Mouse (Mus musculus) MEL (cell line): Measurements from ENCODE around the gene Cdc34. TPM values are rescaled to one million over a fixed set of nuclear protein-coding genes. Genes with fewer than 3 reads are reported as not detected.

ENCODE experiments used
- DNase-seq: peaks from one replicate; pipeline ENCODE4 v3.0.0; 2011; ENCODE audit warnings: low read depth, low spot score
- H3K27ac ChIP-seq: 2 replicates; pipeline ENCODE4 v1.5.1; 2012; ENCODE audit warnings: low read depth, mild to moderate bottlenecking, control low read depth, low read length, moderate library complexity; ENCODE audit not compliant: control insufficient read depth
- H3K27me3 ChIP-seq, 2 experiments: fragments of 150-350 bp in 1 of 2; sonication (generic) in 1 of 2; 2 replicates each; pipeline ENCODE4 v1.6.1; 2012; ENCODE audit warnings: low read length in 2 of 2, mild to moderate bottlenecking in 2 of 2, improper control_type of control experiment in 1 of 2, moderate library complexity in 1 of 2; ENCODE audit not compliant: insufficient read depth in 2 of 2, control insufficient read depth in 1 of 2
- H3K36me3 ChIP-seq, 2 experiments: 2 replicates each; pipeline ENCODE4 v1.6.1; 2012 to 2014; ENCODE audit warnings: low read length in 2 of 2, improper control_type of control experiment in 1 of 2, inconsistent platforms in 1 of 2, mild to moderate bottlenecking in 1 of 2; ENCODE audit not compliant: insufficient read depth in 2 of 2, control insufficient read depth in 1 of 2
- H3K4me1 ChIP-seq, 2 experiments: fragments of 150-350 bp in 1 of 2; sonication (generic) in 1 of 2; 2 replicates each; pipeline ENCODE4 v1.6.1; 2012; ENCODE audit warnings: low read length in 2 of 2, improper control_type of control experiment in 1 of 2, mild to moderate bottlenecking in 1 of 2; ENCODE audit not compliant: insufficient read depth in 2 of 2, control insufficient read depth in 1 of 2
- H3K4me3 ChIP-seq, 2 experiments: fragments of 150-350 bp in 1 of 2; sonication (generic) in 1 of 2; 2 replicates each; pipeline ENCODE4 v1.5.1; 2012; ENCODE audit warnings: low read depth in 2 of 2, low read length in 2 of 2, mild to moderate bottlenecking in 2 of 2, moderate library complexity in 2 of 2, control low read depth in 1 of 2, improper control_type of control experiment in 1 of 2; ENCODE audit not compliant: control insufficient read depth in 1 of 2, insufficient read depth in 1 of 2
- H3K79me2 ChIP-seq: 2 replicates; pipeline ENCODE4 v1.6.1; 2012; ENCODE audit warnings: mild to moderate bottlenecking, low read length, moderate library complexity; ENCODE audit not compliant: control insufficient read depth, poor library complexity, insufficient read depth
- H3K9ac ChIP-seq: 2 replicates; pipeline ENCODE4 v1.6.1; 2012; ENCODE audit warnings: low read depth, mild to moderate bottlenecking, control low read depth, low read length, moderate library complexity; ENCODE audit not compliant: control insufficient read depth, poor library complexity, severe bottlenecking
- H3K9me3 ChIP-seq: fragments of 150-350 bp; sonication (generic); replicated peaks from 2 replicates; pipeline ENCODE4 v1.6.1; 2012; ENCODE audit warnings: mild to moderate bottlenecking, low read length, improper control_type of control experiment, moderate library complexity; ENCODE audit not compliant: insufficient read depth
- CHD2 ChIP-seq: IDR thresholded peaks from 2 replicates; pipeline ENCODE4 v1.6.1; 2011; ENCODE audit warnings: low read length, improper control_type of control experiment
- CTCF ChIP-seq, 3 experiments: IDR thresholded peaks in 2 of 3; conservative IDR thresholded peaks in 1 of 3; 2 replicates each; pipeline ENCODE4 v1.5.1; 2011 to 2012; ENCODE audit warnings: low read length in 3 of 3, low read depth in 2 of 3, mild to moderate bottlenecking in 2 of 3, improper control_type of control experiment in 1 of 3, inconsistent platforms in 1 of 3, mixed read lengths in 1 of 3, moderate library complexity in 1 of 3; ENCODE audit not compliant: control insufficient read depth in 1 of 3, insufficient read depth in 1 of 3, poor library complexity in 1 of 3, severe bottlenecking in 1 of 3
- E2F4 ChIP-seq: IDR thresholded peaks from 2 replicates; pipeline ENCODE4 v1.6.1; 2011; ENCODE audit warnings: low read depth, low read length, improper control_type of control experiment, borderline replicate concordance
- ELF1 ChIP-seq: IDR thresholded peaks from 2 replicates; pipeline ENCODE4 v1.6.1; 2014; ENCODE audit warnings: low read depth, mild to moderate bottlenecking, inconsistent platforms, low read length, improper control_type of control experiment, moderate library complexity
- EP300 ChIP-seq, 2 experiments: IDR thresholded peaks; 2 replicates each; pipeline ENCODE4 v1.6.1; 2011; ENCODE audit warnings: improper control_type of control experiment in 2 of 2, low read length in 2 of 2, low read depth in 1 of 2, mild to moderate bottlenecking in 1 of 2
- MEF2A ChIP-seq: IDR thresholded peaks from 2 replicates; pipeline ENCODE4 v1.6.1; 2014; ENCODE audit warnings: low read depth, mild to moderate bottlenecking, inconsistent platforms, low read length, improper control_type of control experiment; ENCODE audit not compliant: poor library complexity, insufficient replicate concordance, severe bottlenecking; ENCODE audit errors: extremely low read depth
- MYC ChIP-seq: IDR thresholded peaks from 2 replicates; pipeline ENCODE4 v1.6.1; 2011; ENCODE audit warnings: low read depth, mild to moderate bottlenecking, low read length, improper control_type of control experiment, moderate library complexity
- NELFE ChIP-seq: IDR thresholded peaks from 2 replicates; pipeline ENCODE4 v1.6.1; 2011; ENCODE audit warnings: low read depth, low read length, improper control_type of control experiment
- NRF1 ChIP-seq: IDR thresholded peaks from 2 replicates; pipeline ENCODE4 v1.6.1; 2014; ENCODE audit warnings: low read depth, mild to moderate bottlenecking, inconsistent platforms, low read length, improper control_type of control experiment, moderate library complexity; ENCODE audit not compliant: poor library complexity, insufficient read depth, severe bottlenecking
- POLR2AphosphoS2 ChIP-seq: IDR thresholded peaks from 2 replicates; pipeline ENCODE4 v1.6.1; 2011; ENCODE audit warnings: low read length, improper control_type of control experiment
- POLR2AphosphoS5 ChIP-seq: IDR thresholded peaks from 2 replicates; pipeline ENCODE4 v1.6.1; 2012; ENCODE audit warnings: low read depth, borderline replicate concordance, mild to moderate bottlenecking, inconsistent platforms, low read length, moderate library complexity, mixed read lengths
- RAD21 ChIP-seq: IDR thresholded peaks from 2 replicates; pipeline ENCODE4 v1.6.1; 2011; ENCODE audit warnings: mild to moderate bottlenecking, low read depth, low read length, improper control_type of control experiment
- SIN3A ChIP-seq: IDR thresholded peaks from 2 replicates; pipeline ENCODE4 v1.6.1; 2012; ENCODE audit warnings: low read length, improper control_type of control experiment, inconsistent platforms
- TAL1 ChIP-seq: IDR thresholded peaks from 2 replicates; pipeline ENCODE4 v1.6.1; 2012; ENCODE audit warnings: mild to moderate bottlenecking, inconsistent platforms, low read length, moderate library complexity, mixed read lengths
- TBP ChIP-seq: IDR thresholded peaks from 2 replicates; pipeline ENCODE4 v1.8.0; 2011; ENCODE audit warnings: low read depth, low read length, improper control_type of control experiment
- USF1 ChIP-seq: IDR thresholded peaks from 2 replicates; pipeline ENCODE4 v1.6.1; 2014; ENCODE audit warnings: low read depth, mild to moderate bottlenecking, inconsistent platforms, low read length, improper control_type of control experiment, moderate library complexity
- USF2 ChIP-seq, 2 experiments: IDR thresholded peaks; 2 replicates each; pipeline ENCODE4 v1.6.1; 2011 to 2012; ENCODE audit warnings: improper control_type of control experiment in 2 of 2, low read length in 2 of 2, borderline replicate concordance in 1 of 2, inconsistent platforms in 1 of 2, low read depth in 1 of 2, mild to moderate bottlenecking in 1 of 2; ENCODE audit not compliant: insufficient read depth in 1 of 2
- ZC3H11A ChIP-seq: IDR thresholded peaks from 2 replicates; pipeline ENCODE4 v1.6.1; 2012; ENCODE audit warnings: low read depth, mild to moderate bottlenecking, inconsistent platforms, low read length, improper control_type of control experiment
- ZKSCAN1 ChIP-seq: IDR thresholded peaks from 2 replicates; pipeline ENCODE4 v1.6.1; 2012; ENCODE audit warnings: low read depth, mild to moderate bottlenecking, inconsistent platforms, low read length, improper control_type of control experiment, moderate library complexity
- ZMIZ1 ChIP-seq: IDR thresholded peaks from 2 replicates; pipeline ENCODE4 v1.6.1; 2012; ENCODE audit warnings: low read depth, mild to moderate bottlenecking, inconsistent platforms, low read length, improper control_type of control experiment, moderate library complexity
- ZNF384 ChIP-seq: IDR thresholded peaks from 2 replicates; pipeline ENCODE4 v1.6.1; 2012; ENCODE audit warnings: low read depth, mild to moderate bottlenecking, inconsistent platforms, low read length, improper control_type of control experiment
- polyA plus RNA-seq, 2 experiments: library from polyadenylated mRNA; stranded (reverse) in 1 of 2; unstranded in 1 of 2; fragments of >175 nt in 1 of 2; fragments of >200 nt in 1 of 2; gene quantifications; 2 replicates each; pipeline versions ENCODE4 v1.2.1 to v1.2.4; 2012; ENCODE audit warnings: low replicate concordance in 2 of 2, low read depth in 1 of 2; ENCODE audit not compliant: insufficient read length in 2 of 2, insufficient read depth in 1 of 2, missing spikeins in 1 of 2
- total RNA-seq: library from RNA; depleted of rRNA; stranded (reverse); fragments of 300-350 nt; gene quantifications from 2 replicates; pipeline ENCODE4 v1.2.3, GENCODE M21; 2012

The Cdc34 gene
- total and polyA plus RNA-seq, 3 experiments, result 318 to 422 (median 417) TPM

DNA sequence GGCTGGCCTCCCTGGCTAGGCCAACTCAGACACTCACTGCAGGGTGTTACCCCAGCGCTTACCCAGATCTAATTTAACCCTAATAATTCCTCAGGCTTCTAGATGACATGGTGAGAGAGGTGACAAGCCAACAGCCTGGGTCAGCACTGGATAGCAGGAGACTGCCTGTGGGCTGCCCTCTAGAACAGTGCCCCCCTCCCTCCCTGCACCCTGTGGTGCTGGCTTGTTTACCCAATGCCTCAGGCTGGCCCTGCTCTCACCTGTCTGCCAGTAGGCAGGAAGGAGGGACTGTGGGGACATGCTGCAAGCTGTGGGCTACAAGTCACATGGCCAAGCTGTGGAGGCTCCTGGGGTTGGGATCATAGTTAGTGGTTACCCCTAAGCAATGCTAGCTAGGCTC is 25.2 kb downstream of the Cdc34 start (continued):
- TF ChIP-seq MYC, result no peak
- TF ChIP-seq, all 39 proteins: peak for 0

DNA sequence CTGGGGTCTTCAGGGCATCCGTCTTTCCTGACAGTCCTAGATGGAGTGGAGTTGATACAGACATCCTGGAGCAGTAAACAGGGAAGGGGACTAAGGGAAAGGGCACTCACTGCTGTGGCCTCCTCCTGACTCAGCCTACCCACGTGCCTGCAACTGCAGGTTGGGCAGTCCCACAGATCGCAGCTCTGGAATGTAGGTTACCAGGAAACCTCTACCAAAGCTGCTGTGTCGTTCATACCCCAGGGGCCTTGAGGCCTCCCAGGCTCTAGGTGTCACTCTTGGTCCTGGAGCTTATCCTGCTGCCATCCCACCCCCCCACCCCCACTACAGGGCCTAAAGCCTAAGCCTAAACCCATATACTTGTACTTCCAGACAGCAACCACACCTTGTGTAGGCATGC is 25.8 kb downstream of the Cdc34 start:
- no peak overlapping the region for H3K4me3 ChIP-seq
- peaks cover 0 to 19% of the 10 kb centered on the region in 2 experiments; a peak in 2 of 4 replicates for H3K36me3 ChIP-seq
- no peak overlapping the region for H3K9ac ChIP-seq
- H3K9me3 ChIP-seq, result no peaks in the 10 kb centered on the region
- TF ChIP-seq NELFE (no peak), ZC3H11A (no peak), POLR2AphosphoS5 (no peak), CTCF (IDR thresholded peaks at IDR 0.05 in 2 of 3, conservative IDR thresholded peaks at IDR 0.05 in 1 of 3; ENCODE audit: control insufficient read depth in 1 of 3, insufficient read depth in 1 of 3, low read depth in 2 of 3, low read length in 3 of 3, poor library complexity in 1 of 3, severe bottlenecking in 1 of 3) (peak in 2 of 3 experiments; percentile 1 to 43; a peak in 3 of 6 replicates)
- TF ChIP-seq, all 39 proteins: peak for 1
- Histone ChIP-seq H3K27me3 (no peaks in the 10 kb centered on the region), H3K27ac (no peak overlapping the region), H3K4me1 (peaks cover 9 to 22% of the 10 kb centered on the region in 2 experiments; a peak in 3 of 4 replicates), H3K79me2 (peaks cover 41% of the 10 kb centered on the region)
- no peak for DNase-seq

DNA sequence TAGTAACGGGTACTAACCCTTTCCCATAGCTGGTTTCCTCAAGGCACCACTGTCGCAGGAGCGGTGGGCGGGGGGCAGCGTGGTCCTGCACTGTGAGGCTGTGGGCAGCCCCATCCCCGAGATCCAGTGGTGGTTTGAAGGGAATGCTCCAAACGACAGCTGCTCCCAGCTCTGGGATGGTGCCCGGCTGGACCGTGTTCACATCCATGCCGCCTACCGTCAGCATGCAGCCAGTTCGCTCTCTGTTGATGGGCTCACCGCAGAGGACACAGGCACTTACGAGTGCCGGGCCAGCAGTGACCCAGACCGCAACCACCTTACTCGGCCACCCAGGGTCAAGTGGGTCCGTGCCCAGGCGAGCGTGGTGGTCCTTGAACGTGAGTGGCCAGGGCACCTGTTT is 26.7 kb downstream of the Cdc34 start:
- Histone ChIP-seq H3K79me2 (peaks cover 41% of the 10 kb centered on the region), H3K4me1 (peaks cover 9 to 25% of the 10 kb centered on the region in 2 experiments; a peak in 3 of 4 replicates), H3K4me3 (no peak overlapping the region), H3K27ac (no peak overlapping the region), H3K27me3 (no peaks in the 10 kb centered on the region), H3K36me3 (peaks cover 0 to 21% of the 10 kb centered on the region in 2 experiments; a peak in 2 of 4 replicates), H3K9me3 (no peaks in the 10 kb centered on the region), H3K9ac (no peak overlapping the region)
- TF ChIP-seq E2F4 (no peak), ZC3H11A (no peak), TAL1 (no peak), NRF1 (no peak), USF1 (no peak), ELF1 (no peak), ZMIZ1 (no peak), RAD21 (no peak), MEF2A (no peak), USF2 (IDR thresholded peaks at IDR 0.05; ENCODE audit: borderline replicate concordance in 1 of 2, insufficient read depth in 1 of 2, low read depth in 1 of 2, low read length in 2 of 2) (no peak), POLR2AphosphoS2 (no peak), EP300 (IDR thresholded peaks at IDR 0.05; ENCODE audit: low read depth in 1 of 2, low read length in 2 of 2) (no peak), CTCF (IDR thresholded peaks at IDR 0.05 in 2 of 3, conservative IDR thresholded peaks at IDR 0.05 in 1 of 3; ENCODE audit: control insufficient read depth in 1 of 3, insufficient read depth in 1 of 3, low read depth in 2 of 3, low read length in 3 of 3, poor library complexity in 1 of 3, severe bottlenecking in 1 of 3) (no peak), ZNF384 (no peak), ZKSCAN1 (no peak), TBP (no peak), CHD2 (no peak), SIN3A (no peak)
- DNase-seq, result no peak
